Mouse (Mus musculus): ENCODE results near the gene Gm28230. TPM values are rescaled to one million over a fixed set of nuclear protein-coding genes. Genes with fewer than 3 reads are reported as not detected.

Gene Gm28230
- 1.4 and 1.7 TPM in 2 replicates for total RNA-seq (2021)
- long read RNA-seq, experiment 1, partial matches to known transcripts, result 0 of 1 reads
- long read RNA-seq, experiment 1, other reads (novel, unspliced or antisense), result 1 of 1 reads
- long read RNA-seq, experiment 2, partial matches to known transcripts, result 0 of 2 reads
- long read RNA-seq, experiment 2, other reads (novel, unspliced or antisense), result 2 of 2 reads

DNA sequence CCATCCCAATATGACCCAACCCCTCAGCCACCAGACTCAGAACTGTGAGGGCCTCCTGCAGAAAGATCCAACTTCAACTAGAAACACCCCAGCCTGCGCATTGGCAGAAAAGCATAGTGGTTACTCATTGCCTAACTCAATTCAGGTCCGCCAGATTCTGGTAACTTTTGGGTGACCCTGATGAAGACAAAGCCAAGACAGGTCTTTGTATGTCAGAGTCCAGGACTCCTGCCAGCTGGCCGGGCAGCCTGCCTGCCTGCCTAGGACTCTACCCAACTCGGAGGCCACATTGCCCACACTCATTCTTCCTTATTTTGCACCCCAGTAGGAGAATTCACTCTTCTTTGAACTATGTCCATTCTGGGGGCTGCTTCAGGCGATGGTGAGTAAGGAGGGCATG lies at the start of gene Gm28230:
TSS of gene Gm28230 (plus strand) at position 178 of the 400 bp plus-strand sequence.
- DNase-seq, result peak; percentile 58

DNA sequence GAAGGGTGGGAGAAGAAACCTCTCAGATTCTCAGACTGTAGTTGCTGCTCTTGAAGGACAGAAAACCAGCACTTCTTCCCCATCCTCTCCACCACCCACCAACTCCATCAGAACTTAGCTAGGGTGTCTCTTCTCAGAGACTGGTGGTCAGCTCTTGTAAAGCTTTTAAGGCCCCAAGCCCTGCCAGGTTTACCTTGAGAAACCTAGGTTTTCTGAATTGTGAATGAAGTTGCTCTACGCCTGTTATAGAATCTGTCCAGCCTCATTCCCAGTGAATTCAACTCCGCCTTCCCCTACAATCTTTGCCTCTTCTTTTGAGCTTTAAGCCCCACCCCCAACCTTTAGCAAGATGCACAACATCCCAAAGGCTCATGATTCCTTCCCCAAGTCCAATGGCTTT lies 49.4 kb upstream of the Gm28230 start:
- no peak for DNase-seq

DNA sequence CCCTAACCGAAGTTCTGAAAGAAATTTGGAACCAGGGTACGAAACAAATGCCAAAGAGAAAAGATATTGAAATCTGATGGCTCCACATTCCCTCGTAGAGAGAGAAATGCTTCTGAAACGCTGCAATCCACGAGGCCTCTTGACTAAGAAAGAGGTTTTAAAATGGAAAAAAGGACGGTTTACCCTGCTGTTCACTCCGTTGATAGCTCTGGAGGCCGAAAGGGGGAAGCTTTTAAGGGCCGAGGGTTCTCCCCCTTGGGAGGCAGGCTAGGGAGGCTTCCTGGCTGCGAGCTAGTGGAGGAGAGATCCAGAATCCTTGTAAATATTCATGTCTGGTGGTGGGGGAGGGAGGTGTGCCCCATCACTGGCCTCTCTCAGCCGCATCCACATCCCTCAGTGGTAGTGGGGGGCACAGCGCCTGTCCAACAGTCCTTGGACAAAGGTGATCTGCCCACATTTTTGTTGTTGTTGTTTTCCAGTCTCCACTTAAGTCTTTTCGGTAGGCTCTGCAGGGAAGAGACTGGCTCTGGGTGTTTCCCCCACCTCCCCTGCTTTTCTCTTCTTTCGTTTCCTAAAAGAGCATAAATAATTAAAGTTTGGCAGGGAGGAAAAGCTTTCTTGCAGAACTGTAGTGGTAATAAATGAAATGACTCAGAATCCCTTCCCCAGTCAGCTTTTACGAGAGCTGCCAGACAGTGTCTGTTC lies 47.5 kb upstream of the Gm28230 start, which contains the start of gene Hoxd11:
TSS of gene Hoxd11 (plus strand) at position 667 of the 705 bp plus-strand sequence.
- no peak for DNase-seq

DNA sequence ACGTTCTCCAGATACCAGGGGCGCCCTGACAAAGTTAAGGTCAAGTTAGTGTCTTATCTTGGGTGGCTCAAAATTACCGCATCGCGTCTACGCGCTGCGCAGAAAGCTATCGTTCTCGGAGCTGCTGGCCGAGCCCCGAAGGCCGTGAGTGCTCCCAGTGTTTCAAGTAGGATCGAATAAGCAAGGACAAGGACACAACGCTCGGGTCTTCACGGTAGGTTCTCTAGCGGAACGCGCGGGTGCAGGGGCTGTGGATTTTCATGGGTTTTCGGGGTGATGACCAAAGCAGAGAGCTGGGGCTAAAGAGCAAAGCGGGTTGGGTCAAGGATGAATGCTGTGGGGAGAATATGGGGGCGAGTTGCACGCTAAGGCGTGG lies 46.9 kb upstream of the Gm28230 start:
- DNase-seq, result no peak

DNA sequence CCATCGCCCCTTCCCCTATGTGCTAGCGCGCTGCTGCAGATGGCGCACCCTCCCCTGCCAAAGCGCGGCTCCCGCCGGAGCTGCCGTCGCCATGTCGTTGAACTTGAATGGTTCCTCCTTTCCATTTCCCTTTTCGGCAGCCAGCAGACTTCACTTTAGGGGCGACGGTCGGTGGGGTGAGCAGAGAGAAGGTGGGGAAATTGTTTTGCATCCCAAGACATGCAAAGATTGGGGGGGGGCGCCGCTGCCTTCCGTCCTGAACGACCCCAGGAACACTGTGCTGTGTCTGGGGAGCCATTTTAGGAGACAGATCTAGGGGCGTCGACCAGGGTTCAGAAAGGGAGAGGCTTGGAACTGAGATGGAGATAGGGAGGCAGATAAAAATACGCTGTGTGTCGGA lies 46.5 kb upstream of the Gm28230 start:
- no peak for DNase-seq

DNA sequence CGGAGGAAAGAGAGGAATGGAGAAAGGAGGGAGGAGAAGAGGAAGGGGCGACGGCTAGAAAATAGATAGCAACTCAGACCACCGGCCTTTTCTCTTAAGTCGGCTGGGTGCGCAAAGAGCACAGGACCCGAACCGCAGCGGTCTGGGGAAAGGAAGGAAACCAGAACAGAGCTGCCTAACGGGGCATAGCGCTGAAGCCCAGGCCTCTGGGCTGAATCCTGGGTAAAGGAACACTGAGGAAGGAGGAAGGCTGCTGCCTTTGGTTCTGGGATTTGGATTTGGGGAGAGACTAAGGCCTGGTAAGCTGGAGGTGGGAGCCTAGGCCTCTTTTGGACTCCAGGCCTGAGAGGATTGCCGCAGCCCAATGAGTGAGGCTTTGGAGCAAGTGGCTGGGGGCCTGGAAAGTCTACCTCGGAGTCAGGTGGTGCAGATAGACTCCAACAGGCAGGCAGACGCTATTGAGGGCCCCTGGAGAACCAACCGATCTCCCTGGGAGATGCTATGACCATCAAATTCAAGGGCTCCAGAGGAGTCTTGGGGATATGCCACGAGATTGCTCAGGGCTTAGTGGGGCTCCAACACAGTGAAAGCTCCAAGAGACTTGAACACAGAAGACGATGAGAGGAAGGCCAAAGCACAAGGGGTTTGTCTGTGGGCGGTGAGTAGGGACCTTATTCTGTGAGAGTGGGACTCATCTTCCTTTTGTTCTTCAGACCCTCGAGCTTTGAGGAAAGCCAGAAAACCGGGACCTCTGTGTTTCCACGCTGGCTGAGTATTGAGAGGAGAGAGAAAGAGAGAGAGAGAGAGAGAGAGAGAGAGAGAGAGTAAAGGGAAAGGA lies 45.7 kb upstream of the Gm28230 start:
- no peak for DNase-seq

DNA sequence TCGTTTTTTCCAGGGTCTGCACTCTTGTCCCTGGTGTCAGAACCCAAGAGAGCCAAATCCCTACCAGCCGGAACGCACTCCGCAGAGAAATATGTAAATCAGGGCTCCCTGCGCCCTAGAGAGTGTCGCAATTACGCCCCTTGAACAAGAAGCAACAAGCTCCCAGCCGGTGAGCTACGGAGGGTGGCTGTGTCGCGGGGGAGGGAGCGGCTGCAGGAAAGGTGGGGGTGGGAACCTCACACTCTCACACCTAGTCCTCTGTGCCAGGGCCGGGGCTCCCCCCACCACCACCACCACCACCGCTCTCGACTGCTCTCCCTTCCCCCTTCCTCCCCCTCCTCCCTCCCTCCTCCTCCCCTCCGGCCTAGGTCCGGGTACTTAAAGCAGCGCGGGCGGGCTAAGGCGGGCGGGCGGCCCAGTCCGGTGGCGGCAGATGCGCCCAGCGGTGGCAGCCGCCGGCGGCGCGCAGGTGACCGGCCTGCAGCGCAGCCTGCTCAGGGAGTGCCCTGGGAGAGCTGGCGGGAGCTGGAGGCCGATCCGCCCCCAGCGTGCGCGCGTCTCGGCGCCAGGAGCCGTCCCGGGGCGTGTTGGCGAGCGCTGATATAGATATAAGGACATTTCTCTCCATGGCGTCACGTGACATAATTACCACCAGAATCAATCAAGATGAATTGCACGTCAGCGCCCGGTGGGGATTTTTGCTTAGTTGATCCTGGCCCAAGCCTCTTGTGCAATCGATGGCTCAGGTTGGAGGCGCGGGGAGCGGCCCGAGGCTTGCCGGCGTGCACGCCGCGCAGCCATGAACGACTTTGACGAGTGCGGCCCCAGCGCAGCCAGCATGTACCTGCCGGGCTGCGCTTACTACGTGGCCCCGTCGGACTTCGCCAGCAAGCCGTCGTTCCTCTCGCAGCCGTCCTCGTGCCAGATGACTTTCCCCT lies 44.7 kb upstream of the Gm28230 start:
- no peak for DNase-seq

DNA sequence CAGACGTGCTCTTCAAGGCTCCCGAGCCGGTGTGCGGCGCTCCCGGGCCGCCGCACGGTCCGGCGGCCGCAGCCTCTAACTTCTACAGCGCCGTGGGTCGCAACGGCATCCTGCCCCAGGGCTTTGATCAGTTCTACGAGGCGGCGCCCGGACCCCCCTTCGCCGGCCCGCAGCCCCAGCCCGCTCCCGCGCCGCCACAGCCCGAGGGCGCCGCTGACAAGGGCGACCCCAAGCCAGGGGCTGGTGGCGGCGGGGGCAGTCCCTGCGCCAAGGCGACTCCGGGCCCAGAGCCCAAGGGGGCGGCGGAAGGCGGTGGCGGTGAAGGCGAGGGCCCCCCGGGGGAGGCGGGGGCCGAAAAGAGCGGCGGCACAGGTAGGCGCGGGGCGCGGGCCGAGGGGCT lies 43.7 kb upstream of the Gm28230 start:
- DNase-seq, result no peak

DNA sequence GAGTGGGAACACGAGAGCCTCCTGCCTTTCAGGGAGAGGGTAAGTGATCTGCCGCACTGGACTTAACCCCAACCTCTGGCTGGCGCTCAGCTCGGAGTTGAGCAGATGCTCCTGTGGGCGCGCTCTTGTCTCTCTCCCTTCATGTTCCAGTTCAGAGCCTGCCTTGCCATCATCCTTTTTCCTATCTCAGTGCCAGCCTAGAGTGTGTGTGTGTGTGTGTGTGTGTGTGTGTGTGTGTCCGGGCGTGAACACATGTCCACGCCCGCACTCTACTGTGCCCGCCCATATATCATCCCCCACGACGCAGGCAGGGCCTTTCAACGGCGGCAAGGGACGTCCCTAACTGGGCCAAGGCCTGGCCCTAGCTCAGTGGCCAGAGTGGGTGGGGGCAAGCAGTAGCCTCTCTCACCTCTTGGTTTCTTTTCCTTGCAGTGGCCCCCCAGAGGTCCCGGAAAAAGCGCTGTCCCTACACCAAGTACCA lies 43.0 kb upstream of the Gm28230 start:
- no peak for DNase-seq

DNA sequence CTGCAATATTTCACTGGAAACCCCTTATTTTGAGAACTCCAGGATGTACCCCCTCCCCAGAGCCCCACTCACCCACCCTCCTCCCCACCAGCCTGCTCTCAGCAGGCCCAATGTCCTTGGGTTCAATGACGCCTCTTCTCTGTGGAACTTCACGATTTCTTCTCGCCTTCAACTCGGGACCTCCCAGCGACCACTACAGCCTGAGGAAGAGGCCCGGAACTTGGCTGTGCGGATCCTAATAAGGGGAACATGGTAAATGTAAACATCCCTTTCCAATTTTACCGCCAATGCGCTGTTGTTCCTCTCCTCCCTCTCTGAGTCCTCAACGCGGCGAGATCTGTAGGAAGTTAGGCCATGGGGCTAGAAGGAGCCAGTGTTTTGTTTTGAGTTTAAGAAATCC lies 42.4 kb upstream of the Gm28230 start:
- DNase-seq, result no peak

DNA sequence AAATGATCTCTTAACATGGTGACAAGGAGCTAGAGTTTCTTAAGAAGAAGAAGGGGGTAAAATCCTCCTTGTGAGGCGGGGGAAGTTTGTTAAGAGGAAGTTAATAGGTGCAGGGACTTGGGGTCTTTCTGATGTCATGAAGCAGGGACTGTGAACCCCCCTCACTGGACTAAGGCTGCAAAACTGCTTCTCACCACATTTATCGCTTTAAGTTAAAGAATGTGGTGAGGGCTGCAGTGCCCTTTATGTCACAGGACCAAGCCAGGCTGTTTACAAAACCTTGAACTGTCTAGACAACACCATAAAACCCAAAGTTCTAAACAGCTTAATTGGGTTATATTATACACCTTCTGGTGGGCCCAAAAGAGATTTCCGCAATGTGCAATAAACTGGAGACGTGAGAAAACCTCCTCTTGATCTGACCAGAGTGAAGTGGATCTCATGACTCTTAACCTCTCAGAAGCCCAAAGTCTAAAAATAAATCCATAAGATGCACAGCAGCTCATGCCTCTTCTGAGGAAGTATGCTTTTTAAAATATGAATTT lies 41.4 kb upstream of the Gm28230 start:
- no peak for DNase-seq

DNA sequence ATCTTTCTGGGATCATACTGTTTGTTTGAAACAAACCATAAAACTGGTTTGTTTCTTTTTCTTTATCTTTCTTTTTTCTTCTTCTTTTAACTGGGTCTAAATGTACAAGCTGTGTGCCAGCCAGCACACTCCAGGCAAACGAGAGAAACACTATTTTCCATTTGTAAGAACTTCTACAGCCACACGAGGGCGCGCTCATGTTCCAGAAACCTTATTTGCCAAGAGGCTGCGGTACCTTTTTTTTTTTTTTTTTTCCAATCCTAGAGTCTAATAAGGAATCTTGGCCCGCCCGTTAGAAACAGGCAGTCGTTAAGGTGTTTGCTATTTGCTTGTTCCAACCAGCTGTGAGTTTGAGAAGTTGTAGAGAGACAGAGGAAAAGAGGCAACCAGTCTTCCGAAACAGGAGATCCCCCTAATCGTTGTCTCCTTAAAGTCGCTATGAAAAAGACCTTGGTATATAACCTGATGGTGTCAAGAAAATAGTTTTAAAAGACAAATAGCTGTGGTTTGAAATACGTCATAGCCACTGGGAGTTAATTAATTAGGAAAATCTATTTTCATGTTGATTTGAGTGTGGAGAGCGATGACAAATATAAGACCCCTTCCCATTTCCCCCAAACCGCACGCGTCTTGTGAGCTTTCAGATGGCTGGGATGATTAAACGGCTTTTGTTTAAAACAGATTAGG lies 40.1 kb upstream of the Gm28230 start:
- peak; percentile 79 for DNase-seq

DNA sequence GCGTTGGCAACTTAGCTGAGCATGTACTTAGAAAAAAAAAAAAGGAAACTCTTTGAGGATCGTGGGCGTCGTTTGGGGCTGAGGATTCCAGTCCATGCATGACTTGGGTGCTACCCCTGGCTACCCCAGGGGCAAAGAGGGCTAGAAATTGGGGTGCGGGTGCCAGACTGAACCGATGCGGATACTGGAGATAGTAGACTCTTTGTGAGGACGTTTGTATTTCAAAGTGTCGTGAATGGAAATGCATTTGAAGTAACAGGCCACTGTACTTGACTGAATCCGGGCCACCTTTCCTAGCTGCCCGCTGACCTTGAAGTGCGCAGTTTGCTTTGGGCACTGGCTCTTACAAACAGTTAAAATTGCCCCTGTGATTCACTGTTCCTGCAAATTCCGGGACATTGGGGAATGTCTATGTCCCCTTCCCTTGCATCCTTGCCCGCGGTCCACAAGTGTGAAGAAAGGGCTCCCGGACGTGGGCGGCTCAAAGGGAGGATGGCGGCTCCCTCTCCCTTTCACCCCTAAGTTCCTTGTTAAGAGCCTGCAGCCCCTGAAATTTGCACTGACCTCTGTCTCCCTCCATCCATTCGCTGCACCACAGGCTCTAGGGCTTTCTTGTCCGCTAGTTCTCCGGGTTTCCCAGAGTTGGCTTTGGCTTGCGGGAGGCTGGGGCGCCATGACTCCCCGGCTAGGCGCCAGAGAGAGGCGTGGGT lies 39.4 kb upstream of the Gm28230 start:
- DNase-seq, result no peak

DNA sequence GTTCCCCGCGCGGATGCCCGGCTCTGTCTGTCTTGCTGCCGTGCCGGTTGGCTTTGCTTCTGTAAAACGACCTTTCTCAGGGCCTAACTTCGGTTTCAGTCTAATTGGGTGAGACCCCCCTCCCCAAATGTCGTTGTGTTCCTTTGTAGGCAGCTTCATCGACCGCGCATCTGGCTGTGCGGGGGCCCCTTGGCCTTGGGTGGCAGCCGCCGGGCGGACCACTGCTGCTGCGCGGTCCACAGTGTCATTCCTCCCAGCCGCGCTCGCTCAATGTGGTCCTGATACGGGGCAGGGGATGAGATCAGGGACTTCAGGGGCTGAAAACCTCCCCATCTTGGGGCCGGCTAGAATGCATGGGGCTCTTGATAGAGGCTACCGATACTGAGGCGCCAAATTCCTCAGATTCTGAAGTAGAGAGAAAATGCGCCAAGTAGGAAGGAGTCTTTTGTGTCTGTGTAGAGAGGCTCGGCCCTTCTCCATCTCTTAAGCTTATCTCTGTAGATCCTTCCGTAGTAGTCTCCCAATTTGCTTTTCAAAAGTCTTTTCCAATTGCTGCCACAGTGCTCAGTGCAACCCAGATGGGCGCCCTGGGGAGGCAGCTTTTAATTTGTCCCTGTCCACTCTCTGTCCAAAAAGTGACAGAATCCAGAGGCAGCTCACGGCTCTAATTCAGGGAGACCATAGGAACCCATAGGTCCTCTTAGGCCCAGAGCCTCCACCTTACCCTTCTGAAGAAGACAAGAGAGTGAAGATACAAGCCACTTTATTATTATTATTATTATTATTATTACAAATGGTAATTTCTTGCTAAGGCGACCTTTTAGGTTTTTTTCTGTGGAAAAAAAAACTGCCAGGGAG lies 38.6 kb upstream of the Gm28230 start:
- DNase-seq, result peak; percentile 4

DNA sequence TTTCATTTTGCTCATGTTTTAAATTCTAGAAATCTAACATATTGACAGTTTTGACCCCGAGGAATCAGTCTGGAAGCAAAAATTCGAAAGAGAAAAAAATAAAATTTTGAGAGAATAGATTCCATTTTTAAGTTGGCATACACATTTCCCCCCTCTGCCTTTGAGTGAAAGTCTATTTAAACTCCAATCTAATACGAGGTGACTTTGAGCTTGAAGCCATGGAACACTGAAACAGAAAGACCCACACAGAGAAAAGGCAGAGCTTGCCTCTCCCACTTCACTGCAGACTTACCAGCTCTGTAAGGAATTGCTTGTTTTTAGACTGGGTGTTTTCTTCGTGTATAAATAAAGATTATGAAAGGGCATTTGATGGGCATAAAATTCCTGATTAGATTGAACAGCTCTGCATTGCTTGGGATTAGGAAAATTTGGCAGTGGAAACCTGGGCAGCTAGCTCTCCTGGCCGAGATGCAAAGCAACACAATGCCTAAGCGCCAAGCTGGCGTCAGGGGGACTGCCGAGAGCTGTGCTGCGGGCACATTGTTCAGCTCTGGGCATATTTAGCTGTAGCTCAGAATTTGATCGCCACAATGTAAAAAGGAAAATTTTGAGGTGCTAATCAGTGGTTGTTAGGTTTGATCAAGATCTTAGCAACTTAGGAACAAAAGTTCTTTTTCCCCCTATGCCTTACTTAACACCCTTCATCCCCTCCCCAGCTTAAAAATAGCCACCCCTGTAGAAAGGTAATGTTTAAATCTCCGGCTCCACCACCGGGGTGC lies 37.5 kb upstream of the Gm28230 start:
- peak; percentile 3 for DNase-seq

DNA sequence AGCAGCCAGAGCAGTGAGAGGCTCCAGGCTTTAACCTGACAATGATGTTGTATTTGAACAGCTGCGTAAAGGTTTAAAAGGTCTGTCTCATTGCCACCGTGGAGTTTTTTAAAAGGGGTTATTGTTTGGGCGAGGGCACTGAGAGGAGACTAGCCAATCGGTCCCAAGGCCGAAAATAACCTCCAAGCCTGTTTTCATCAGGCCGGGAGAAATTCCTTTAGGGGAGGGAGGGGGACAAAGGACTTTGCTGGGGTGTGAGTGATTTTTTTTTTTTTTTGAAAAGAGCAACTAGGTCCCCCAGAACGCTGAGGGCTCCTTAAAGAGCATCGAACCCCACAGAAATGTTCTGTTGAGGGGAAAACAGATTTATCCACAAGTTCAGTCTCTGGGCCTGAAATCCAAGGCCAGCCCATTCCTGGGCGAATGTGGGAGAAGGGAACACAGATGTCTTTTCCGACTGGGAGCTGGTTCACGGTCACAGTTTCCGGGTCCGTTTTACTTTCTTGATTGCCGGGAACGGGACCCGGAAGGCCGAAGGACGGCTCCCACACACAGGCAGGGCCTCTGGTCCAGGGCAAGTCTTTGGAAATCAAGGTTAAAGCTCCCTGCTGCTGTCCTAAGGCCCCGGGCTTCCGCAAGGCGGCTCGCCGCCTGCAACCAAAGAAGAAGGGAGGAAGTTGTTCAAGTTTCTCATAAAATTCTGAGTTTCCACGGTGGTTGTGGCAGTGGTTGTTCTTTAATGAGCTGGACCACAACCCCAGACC lies 36.8 kb upstream of the Gm28230 start:
- DNase-seq, result peak; percentile 3

DNA sequence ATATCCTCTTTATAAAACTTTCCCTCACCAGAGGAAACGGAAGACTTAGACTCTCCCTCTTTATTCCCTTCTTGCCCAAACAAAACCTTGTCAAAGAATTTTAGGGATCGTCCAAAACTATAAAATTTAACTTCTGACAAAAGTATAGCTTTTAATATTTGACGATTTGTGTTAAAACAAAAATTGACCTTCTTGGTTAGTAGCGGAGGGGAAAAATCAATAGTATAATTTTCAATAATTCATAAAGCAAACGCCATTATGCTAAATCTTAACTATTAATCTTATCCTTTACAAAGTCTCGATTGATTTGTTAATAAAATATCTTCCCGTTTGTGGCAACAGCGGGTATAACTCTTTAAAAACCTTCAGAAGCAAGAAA lies 36.2 kb upstream of the Gm28230 start:
- no peak for DNase-seq
